Mouse (Mus musculus) megakaryocyte progenitor cell, adult 5-6 weeks (primary cell): ENCODE data around the gene Asz1. TPM values are rescaled to one million over a fixed set of nuclear protein-coding genes. Genes with fewer than 3 reads are reported as not detected.

ENCODE experiments used
- ATAC-seq: replicated peaks from 2 replicates; pipeline ENCODE4 v1.8.0; 2016; ENCODE audit warnings: mild to moderate bottlenecking, moderate TSS enrichment, inconsistent platforms; ENCODE audit not compliant: poor library complexity
- total RNA-seq, 2 experiments: library from RNA; stranded (forward) in 1 of 2; stranded (reverse) in 1 of 2; fragments of 157-497, 149-512 nt in 1 of 2; fragments of 200-1000 nt in 1 of 2; gene quantifications; 2 replicates each; pipeline versions ENCODE4 v1.2.3 to v1.2.4; 2015 to 2017

Asz1 gene
- not detected in 2 replicates for total RNA-seq (2015)
- not detected in 2 replicates for total RNA-seq (2017)

- ATAC-seq, result no peak
These were observed at the start of gene Asz1 for GRCm38 (mm10) chr6:18108934-18109333. Asz1 (minus strand) TSS chr6:18109061.

- ATAC-seq, result no peak
These were observed 44.2 kb upstream of the Asz1 start for GRCm38 (mm10) chr6:18153031-18153430.

- no peak for ATAC-seq
These were observed 26.4 kb upstream of the Asz1 start for GRCm38 (mm10) chr6:18135246-18135645.

GRCm38 (mm10) chr6:18128059-18128458, 19.2 kb upstream of the Asz1 start:
- ATAC-seq, result no peak

- ATAC-seq, result no peak
These were observed 18.5 kb upstream of the Asz1 start for GRCm38 (mm10) chr6:18127206-18127983.

GRCm38 (mm10) chr6:18096861-18097260, 12.0 kb downstream of the Asz1 start:
- no peak for ATAC-seq

- ATAC-seq, result no peak
These were observed 19.8 kb downstream of the Asz1 start for GRCm38 (mm10) chr6:18089098-18089497.

GRCm38 (mm10) chr6:18087160-18087804, 21.6 kb downstream of the Asz1 start:
- peak; percentile 63 for ATAC-seq

GRCm38 (mm10) chr6:18078615-18079014, 30.2 kb downstream of the Asz1 start:
- ATAC-seq, result peak; percentile 82

GRCm38 (mm10) chr6:18076986-18077385, 31.9 kb downstream of the Asz1 start:
- no peak for ATAC-seq

- ATAC-seq, result peak; percentile 48; the same call in 1 of the 2 replicates
These were observed 32.3 kb downstream of the Asz1 start for GRCm38 (mm10) chr6:18076577-18076976.

- no peak for ATAC-seq
These were observed 51.0 kb downstream of the Asz1 start for GRCm38 (mm10) chr6:18057899-18058298.

GRCm38 (mm10) chr6:18051702-18052101, 57.2 kb downstream of the Asz1 start:
- no peak for ATAC-seq

GRCm38 (mm10) chr6:18044299-18044698, 64.6 kb downstream of the Asz1 start:
- ATAC-seq, result no peak

- ATAC-seq, result no peak
These were observed 65.7 kb downstream of the Asz1 start for GRCm38 (mm10) chr6:18043172-18043571.

- ATAC-seq, result no peak
These were observed 76.6 kb downstream of the Asz1 start for GRCm38 (mm10) chr6:18032271-18032670.

- peak; percentile 59 for ATAC-seq
These were observed 77.3 kb downstream of the Asz1 start for GRCm38 (mm10) chr6:18031509-18032010.

GRCm38 (mm10) chr6:18030868-18031508, 77.9 kb downstream of the Asz1 start:
- no peak for ATAC-seq

- ATAC-seq, result peak; percentile 84
These were observed 78.9 kb downstream of the Asz1 start, which contains the start of gene Wnt2 for GRCm38 (mm10) chr6:18029746-18030656. Wnt2 (minus strand) TSS chr6:18030585.

GRCm38 (mm10) chr6:18024133-18024794, 84.6 kb downstream of the Asz1 start:
- ATAC-seq, result no peak
